9 mouse cellular contexts compared by ENCODE assay signal in genomic region chr5:110874711-110875110, GRCm38 (mm10). TPM values are rescaled to one million over a fixed set of nuclear protein-coding genes. Genes with fewer than 3 reads are reported as not detected.
A peak's percentile ranks its signal among the peaks of the same experiment; 100 is the strongest.
DNase-seq lines count a peak whose midpoint lies in the region; ATAC-seq and TF ChIP-seq lines count a peak whose summit lies in the region.
"Had no signal": no experiment of that assay in that cellular context is flagged by ENCODE, and none has a peak within 500 bp of the region (broad histone marks: within the 10 kb centered on the region; RNA-seq: fewer than 3 reads in every experiment).

No protein-coding gene starts in this region.

- no peaks in the 10 kb centered on the region for H3K9me3 ChIP-seq in forebrain, embryonic 14.5 days (replicated peaks; ENCODE audit: control insufficient read depth, low read length)
- H3K9me3 ChIP-seq in forebrain, embryonic 16.5 days (ENCODE audit: control insufficient read depth, low read length), result no peaks in the 10 kb centered on the region
- no peaks in the 10 kb centered on the region for H3K9me3 ChIP-seq in limb, embryonic 15.5 days
- H3K9me3 ChIP-seq: kidney, embryonic 15.5 days had no signal

- DNase-seq in forebrain, embryonic 14.5 days (ENCODE audit: low spot score), result peak; percentile 80
- DNase-seq in kidney, adult 2 months, result peak; percentile 6
- DNase-seq in kidney, adult 18-20 months, result no peak
- peak; percentile 14 for DNase-seq in right cerebral cortex, postnatal 14 days
- DNase-seq in right cerebral cortex, adult 18-20 months, result no peak

- TF ChIP-seq CTCF in kidney, adult 2 months (conservative IDR thresholded peaks at IDR 0.05; ENCODE audit: insufficient read depth, insufficient read length, low read depth, low read length), result no peak

- no peak overlapping the region for H3K27ac ChIP-seq in forebrain, embryonic 14.5 days (ENCODE audit: low read depth, low read length)
- H3K27ac ChIP-seq in forebrain, embryonic 16.5 days (ENCODE audit: low read length), result no peak overlapping the region
- no peak overlapping the region for H3K27ac ChIP-seq in kidney, adult 2 months (ENCODE audit: insufficient read depth, low read depth, low read length)
- peak overlapping the region; percentile 43; the same call in 1 of the 2 replicates for H3K27ac ChIP-seq in limb, embryonic 15.5 days
- H3K27ac ChIP-seq: kidney, embryonic 15.5 days had no signal

- no peak for TF ChIP-seq POLR2A in kidney, adult 2 months (IDR thresholded peaks at IDR 0.05; ENCODE audit: low read depth, low read length)

- no peaks in the 10 kb centered on the region for H3K27me3 ChIP-seq in forebrain, embryonic 14.5 days (replicated peaks; ENCODE audit: control insufficient read depth, insufficient read depth, low read length)
- H3K27me3 ChIP-seq in forebrain, embryonic 16.5 days (replicated peaks; ENCODE audit: control insufficient read depth, insufficient read depth, low read length), result no peaks in the 10 kb centered on the region
- no peaks in the 10 kb centered on the region for H3K27me3 ChIP-seq in kidney, adult 2 months (replicated peaks; ENCODE audit: control insufficient read depth, insufficient read depth, low read length)
- H3K27me3 ChIP-seq in limb, embryonic 15.5 days, result no peaks in the 10 kb centered on the region
- H3K27me3 ChIP-seq: kidney, embryonic 15.5 days had no signal

- no peak overlapping the region for H3K4me3 ChIP-seq in forebrain, embryonic 14.5 days (ENCODE audit: low read depth, low read length)
- H3K4me3 ChIP-seq in forebrain, embryonic 16.5 days (replicated peaks; ENCODE audit: low read length), result no peak overlapping the region
- no peak overlapping the region for H3K4me3 ChIP-seq in kidney, adult 2 months (ENCODE audit: insufficient read depth, low read depth, low read length)
- no peak overlapping the region for H3K4me3 ChIP-seq in limb, embryonic 15.5 days
- H3K4me3 ChIP-seq: kidney, embryonic 15.5 days had no signal

- no peak overlapping the region for H3K4me2 ChIP-seq in forebrain, embryonic 14.5 days (ENCODE audit: low read length)
- no peak overlapping the region for H3K4me2 ChIP-seq in forebrain, embryonic 16.5 days (ENCODE audit: low read length)
- no peak overlapping the region for H3K4me2 ChIP-seq in limb, embryonic 15.5 days
- H3K4me2 ChIP-seq: kidney, embryonic 15.5 days had no signal

- H3K36me3 ChIP-seq in forebrain, embryonic 14.5 days (ENCODE audit: control insufficient read depth, insufficient read depth, low read length), result peaks cover 5% of the 10 kb centered on the region; the same call in 1 of the 2 replicates
- H3K36me3 ChIP-seq in forebrain, embryonic 16.5 days (ENCODE audit: control insufficient read depth, insufficient read depth), result no peaks in the 10 kb centered on the region
- no peaks in the 10 kb centered on the region for H3K36me3 ChIP-seq in kidney, adult 2 months (ENCODE audit: control insufficient read depth, insufficient read depth, low read length)
- H3K36me3 ChIP-seq in limb, embryonic 15.5 days, result no peaks in the 10 kb centered on the region

- ATAC-seq in forebrain, embryonic 14.5 days, result no peak
- no peak for ATAC-seq in forebrain, embryonic 16.5 days
- no peak; the same call in 1 of the 2 replicates for ATAC-seq in limb, embryonic 15.5 days (ENCODE audit: insufficient number of reproducible peaks, low FRiP score, low TSS enrichment, low read depth)
- no peak for ATAC-seq in inflammation-experienced regulatory T-cells, adult 6 months

- 0 out of 2 replicates have a peak, but pooled peaks cover 2% of the 10 kb centered on the region for H3K4me1 ChIP-seq in forebrain, embryonic 14.5 days (ENCODE audit: control insufficient read depth, insufficient read depth, low read length)
- H3K4me1 ChIP-seq in forebrain, embryonic 16.5 days (replicated peaks; ENCODE audit: control insufficient read depth, insufficient read depth, low read length), result peaks cover 11% of the 10 kb centered on the region
- no peaks in the 10 kb centered on the region; the same call in 1 of the 2 replicates for H3K4me1 ChIP-seq in kidney, adult 2 months (ENCODE audit: control insufficient read depth, insufficient read depth, low read length)
- H3K4me1 ChIP-seq in limb, embryonic 15.5 days, result peaks cover 13% of the 10 kb centered on the region

- no peak overlapping the region for H3K9ac ChIP-seq in forebrain, embryonic 14.5 days (ENCODE audit: low read length)
- H3K9ac ChIP-seq in forebrain, embryonic 16.5 days (replicated peaks; ENCODE audit: low read depth, low read length), result no peak overlapping the region
- H3K9ac ChIP-seq in limb, embryonic 15.5 days, result no peak overlapping the region
- H3K9ac ChIP-seq: kidney, embryonic 15.5 days had no signal

RNA-seq across cellular contexts. Expression of gene Ttc28, which starts 4.9 kb away (rescaled TPM):
- 29.0 and 37.9 TPM in 2 replicates for polyA plus RNA-seq in forebrain, embryonic 14.5 days (2014; fragmentation: Nextera tagmentation; extraction: Ambion mirVana)
- 40.5 and 47.3 TPM in 2 replicates for polyA plus RNA-seq in forebrain, embryonic 16.5 days (2015; fragmentation: Nextera tagmentation; extraction: Ambion mirVana)
- polyA plus RNA-seq in kidney, adult 2 months (2012; rRNA removed), result 6.6 TPM in 2 replicates
- polyA plus RNA-seq in limb, embryonic 15.5 days (2015; fragmentation: Nextera tagmentation; extraction: Ambion mirVana), result 12.4 and 14.7 TPM in 2 replicates
- 1 to 10 TPM in 2 of 3 experiments, under 1 TPM in 1; 0.83 to 4.4 (median 4.3) TPM for polyA plus RNA-seq in inflammation-experienced regulatory T-cells, adult 6 months (2017; shearing (Covaris generic))

RNA-seq across cellular contexts. Expression of gene Chek2, which starts 34.9 kb away (rescaled TPM):
- 10.2 and 13.9 TPM in 2 replicates for polyA plus RNA-seq in forebrain, embryonic 14.5 days (2014; fragmentation: Nextera tagmentation; extraction: Ambion mirVana)
- polyA plus RNA-seq in forebrain, embryonic 16.5 days (2015; fragmentation: Nextera tagmentation; extraction: Ambion mirVana), result 13.5 and 13.7 TPM in 2 replicates
- polyA plus RNA-seq in kidney, adult 2 months (2012; rRNA removed), result 4.5 and 5.4 TPM in 2 replicates
- 20.0 and 20.7 TPM in 2 replicates for polyA plus RNA-seq in limb, embryonic 15.5 days (2015; fragmentation: Nextera tagmentation; extraction: Ambion mirVana)
- 10 to 100 TPM in 1 of 3 experiments, 1 to 10 TPM in 2; 3.8 to 17.7 (median 4.3) TPM for polyA plus RNA-seq in inflammation-experienced regulatory T-cells, adult 6 months (2017; shearing (Covaris generic))

RNA-seq across cellular contexts. Expression of gene Hscb, which starts 35.1 kb away (rescaled TPM):
- 9.1 and 11.0 TPM in 2 replicates for polyA plus RNA-seq in forebrain, embryonic 14.5 days (2014; fragmentation: Nextera tagmentation; extraction: Ambion mirVana)
- polyA plus RNA-seq in forebrain, embryonic 16.5 days (2015; fragmentation: Nextera tagmentation; extraction: Ambion mirVana), result 9.4 and 12.1 TPM in 2 replicates
- 29.6 and 31.3 TPM in 2 replicates for polyA plus RNA-seq in kidney, adult 2 months (2012; rRNA removed)
- 24.6 and 25.9 TPM in 2 replicates for polyA plus RNA-seq in limb, embryonic 15.5 days (2015; fragmentation: Nextera tagmentation; extraction: Ambion mirVana)
- 10 to 100 TPM; 41.4 to 51.1 (median 45.4) TPM for polyA plus RNA-seq in inflammation-experienced regulatory T-cells, adult 6 months (2017; shearing (Covaris generic))

Comparison
In these comparisons a context has a peak if more than half of its experiments do, and no peak if none do; other contexts are left out.
1. DNase-seq: peak in forebrain, embryonic 14.5 days (single experiment), kidney, adult 2 months (single experiment) and right cerebral cortex, postnatal 14 days (single experiment); none in kidney, adult 18-20 months (single experiment) and right cerebral cortex, adult 18-20 months (single experiment).